ENCODE assay signal across 27 mouse cellular contexts in genomic region chr8:86401946-86402345, GRCm38 (mm10).
A peak's percentile ranks its signal among the peaks of the same experiment; 100 is the strongest.
DNase-seq lines count a peak whose midpoint lies in the region; ATAC-seq and TF ChIP-seq lines count a peak whose summit lies in the region.
"Had no signal": no experiment of that assay in that cellular context is flagged by ENCODE, and none has a peak within 500 bp of the region (broad histone marks: within the 10 kb centered on the region; RNA-seq: fewer than 3 reads in every experiment).

No protein-coding gene starts in this region.

- 18% methylated on average over 2 of the region's 2 CpGs for WGBS in forebrain, embryonic 14.5 days
- 92% methylated on average over 2 of the region's 2 CpGs for WGBS in forebrain, embryonic 10.5 days
- WGBS in hindbrain, embryonic 15.5 days: 47% methylated on average over 2 of the region's 2 CpGs
- 73% methylated on average over 2 of the region's 2 CpGs for WGBS in hindbrain, embryonic 12.5 days
- 63% methylated on average over 2 of the region's 2 CpGs for WGBS in olfactory bulb, adult 2 months

- no peak overlapping the region for H3K9ac ChIP-seq in forebrain, embryonic 14.5 days (ENCODE audit: low read length)
- H3K9ac ChIP-seq in hindbrain, embryonic 15.5 days: no peak overlapping the region
- no peak overlapping the region for H3K9ac ChIP-seq in hindbrain, embryonic 12.5 days
- H3K9ac ChIP-seq: embryonic facial prominence, embryonic 15.5 days; forebrain, postnatal 0 days; liver, embryonic 14.5 days; neural tube, embryonic 12.5 days; stomach, embryonic 15.5 days had no signal

- no peaks in the 10 kb centered on the region for H3K27me3 ChIP-seq in forebrain, embryonic 14.5 days (replicated peaks; ENCODE audit: control insufficient read depth, insufficient read depth, low read length)
- no peaks in the 10 kb centered on the region for H3K27me3 ChIP-seq in forebrain, embryonic 10.5 days (ENCODE audit: poor library complexity, severe bottlenecking)
- H3K27me3 ChIP-seq in hindbrain, embryonic 15.5 days: no peaks in the 10 kb centered on the region
- H3K27me3 ChIP-seq in hindbrain, embryonic 12.5 days: no peaks in the 10 kb centered on the region; the same call in 1 of the 2 replicates
- H3K27me3 ChIP-seq: embryonic facial prominence, embryonic 15.5 days; neural tube, embryonic 12.5 days; stomach, embryonic 15.5 days had no signal

- peak; percentile 34; the same call in 1 of the 2 replicates for ATAC-seq in forebrain, embryonic 14.5 days
- no peak for ATAC-seq in hindbrain, embryonic 15.5 days (ENCODE audit: low FRiP score, low read depth)
- no peak for ATAC-seq in hindbrain, embryonic 12.5 days (ENCODE audit: low FRiP score)
- ATAC-seq: forebrain, postnatal 0 days; intestine, embryonic 16.5 days had no signal

- no peak overlapping the region for H3K27ac ChIP-seq in forebrain, embryonic 14.5 days (ENCODE audit: low read depth, low read length)
- no peak overlapping the region for H3K27ac ChIP-seq in forebrain, embryonic 10.5 days
- H3K27ac ChIP-seq in hindbrain, embryonic 15.5 days (replicated peaks): 0 out of 2 replicates have a peak overlapping the region, but pooled peaks have one; percentile 36
- no peak overlapping the region for H3K27ac ChIP-seq in hindbrain, embryonic 12.5 days
- H3K27ac ChIP-seq in olfactory bulb, adult 2 months (ENCODE audit: insufficient read depth, low read depth, low read length): peak overlapping the region; percentile 24; the same call in 1 of the 2 replicates
- H3K27ac ChIP-seq: embryonic facial prominence, embryonic 15.5 days; kidney, postnatal 0 days; liver, embryonic 14.5 days; midbrain, embryonic 10.5 days; neural tube, embryonic 12.5 days; stomach, embryonic 15.5 days had no signal

- TF ChIP-seq CTCF in olfactory bulb, adult 2 months (IDR thresholded peaks at IDR 0.05; ENCODE audit: insufficient read depth, low read depth, low read length): no peak

- TF ChIP-seq POLR2A in olfactory bulb, adult 2 months (IDR thresholded peaks at IDR 0.05; ENCODE audit: insufficient read depth, low read depth, low read length): no peak

- peak; percentile 80 for DNase-seq in forebrain, embryonic 14.5 days (ENCODE audit: low spot score)
- no peak for DNase-seq in forebrain, embryonic 10.5 days (ENCODE audit: extremely low spot score, low spot score)
- DNase-seq in Muller cell, postnatal 12 days (ENCODE audit: inconsistent ontology term): peak; percentile 82
- DNase-seq in left cerebral cortex, adult 18-20 months (ENCODE audit: low spot score in 2 of 2): no peak
- DNase-seq: adrenal gland, postnatal 25 days; cerebellum, adult 18-20 months; cerebellum, postnatal 10 days; forebrain, postnatal 0 days; heart, postnatal 14 days; kidney, adult 8-10 months; layer of hippocampus, adult 9-11 months; liver; lung, adult 2 months; lung, postnatal 14 days; right cerebral cortex, postnatal 25 days had no signal

- no peak overlapping the region for H3K4me3 ChIP-seq in forebrain, embryonic 14.5 days (ENCODE audit: low read depth, low read length)
- H3K4me3 ChIP-seq in forebrain, embryonic 10.5 days: no peak overlapping the region
- no peak overlapping the region for H3K4me3 ChIP-seq in hindbrain, embryonic 15.5 days
- no peak overlapping the region for H3K4me3 ChIP-seq in hindbrain, embryonic 12.5 days
- H3K4me3 ChIP-seq in olfactory bulb, adult 2 months (ENCODE audit: insufficient read depth, low read depth, low read length): no peak overlapping the region
- H3K4me3 ChIP-seq: embryonic facial prominence, embryonic 15.5 days; midbrain, embryonic 10.5 days; myocyte; neural tube, embryonic 12.5 days; stomach, embryonic 15.5 days had no signal

- H3K9me3 ChIP-seq in forebrain, embryonic 14.5 days (replicated peaks; ENCODE audit: control insufficient read depth, low read length): no peaks in the 10 kb centered on the region
- no peaks in the 10 kb centered on the region for H3K9me3 ChIP-seq in forebrain, embryonic 10.5 days
- H3K9me3 ChIP-seq in hindbrain, embryonic 15.5 days: no peaks in the 10 kb centered on the region
- no peaks in the 10 kb centered on the region for H3K9me3 ChIP-seq in hindbrain, embryonic 12.5 days (replicated peaks)
- H3K9me3 ChIP-seq: embryonic facial prominence, embryonic 15.5 days; G1E; midbrain, embryonic 10.5 days; neural tube, embryonic 12.5 days; stomach, embryonic 15.5 days had no signal

- peaks cover 5% of the 10 kb centered on the region; the same call in 1 of the 2 replicates for H3K4me1 ChIP-seq in forebrain, embryonic 14.5 days (ENCODE audit: control insufficient read depth, insufficient read depth, low read length)
- H3K4me1 ChIP-seq in forebrain, embryonic 10.5 days: no peaks in the 10 kb centered on the region
- peaks cover 13% of the 10 kb centered on the region for H3K4me1 ChIP-seq in hindbrain, embryonic 15.5 days (replicated peaks)
- no peaks in the 10 kb centered on the region for H3K4me1 ChIP-seq in hindbrain, embryonic 12.5 days
- H3K4me1 ChIP-seq in olfactory bulb, adult 2 months (ENCODE audit: control insufficient read depth, insufficient read depth, low read length): peaks cover 8% of the 10 kb centered on the region
- H3K4me1 ChIP-seq: embryonic facial prominence, embryonic 15.5 days; midbrain, embryonic 10.5 days; neural tube, embryonic 12.5 days; stomach, embryonic 15.5 days had no signal

- no peak overlapping the region for H3K4me2 ChIP-seq in forebrain, embryonic 14.5 days (ENCODE audit: low read length)
- no peak overlapping the region for H3K4me2 ChIP-seq in hindbrain, embryonic 15.5 days
- no peak overlapping the region for H3K4me2 ChIP-seq in hindbrain, embryonic 12.5 days (replicated peaks)
- H3K4me2 ChIP-seq: embryonic facial prominence, embryonic 15.5 days; neural tube, embryonic 12.5 days; stomach, embryonic 15.5 days had no signal

- H3K36me3 ChIP-seq in forebrain, embryonic 14.5 days (ENCODE audit: control insufficient read depth, insufficient read depth, low read length): no peaks in the 10 kb centered on the region
- no peaks in the 10 kb centered on the region for H3K36me3 ChIP-seq in forebrain, embryonic 10.5 days (replicated peaks)
- no peaks in the 10 kb centered on the region for H3K36me3 ChIP-seq in hindbrain, embryonic 15.5 days
- H3K36me3 ChIP-seq in hindbrain, embryonic 12.5 days: no peaks in the 10 kb centered on the region
- H3K36me3 ChIP-seq: embryonic facial prominence, embryonic 15.5 days; G1E; midbrain, embryonic 10.5 days; neural tube, embryonic 12.5 days; stomach, embryonic 15.5 days had no signal

Comparison
In these comparisons a context has a peak if more than half of its experiments do, and no peak if none do; other contexts are left out.
1. DNase-seq: peak in forebrain, embryonic 14.5 days (single experiment) and Muller cell, postnatal 12 days (single experiment); none in forebrain, embryonic 10.5 days (single experiment) and left cerebral cortex, adult 18-20 months (0 of 2).
2. H3K27ac ChIP-seq: peak in hindbrain, embryonic 15.5 days (single experiment) and olfactory bulb, adult 2 months (single experiment); none in forebrain, embryonic 14.5 days (single experiment), forebrain, embryonic 10.5 days (single experiment) and hindbrain, embryonic 12.5 days (single experiment).